Mouse (Mus musculus) limb, embryonic 14.5 days (tissue): ENCODE measurements at regions not wholly inside any gene's neighbourhood (a gene's known extent, or its start where the extent isn't known, plus 50 kb on each side); places are given as distances from the start of the nearest gene placed in this dataset.

Experiments
- ATAC-seq: fragments of 200-750 bp; cut with Nextera tagmentation; 2 replicates; pipeline ENCODE4 v1.8.0; 2017; ENCODE audit warnings: low read depth, moderate number of reproducible peaks, moderate TSS enrichment; ENCODE audit not compliant: low FRiP score
- DNase-seq: peaks from one replicate; pipeline ENCODE4 v3.0.0-alpha.2; 2015; ENCODE audit warnings: low spot score
- H3K27ac ChIP-seq: fragments of 300-500 bp; sonication (generic); replicated peaks from 2 replicates; pipeline ENCODE4 v1.5.1; 2014; ENCODE audit warnings: low read depth, mild to moderate bottlenecking, low read length, moderate library complexity, mixed read lengths
- H3K27me3 ChIP-seq: fragments of 300-500 bp; sonication (generic); 2 replicates; pipeline ENCODE4 v1.6.1; 2014; ENCODE audit warnings: low read length, mixed read lengths; ENCODE audit not compliant: control insufficient read depth, insufficient read depth
- H3K36me3 ChIP-seq: fragments of 300-500 bp; sonication (generic); 2 replicates; pipeline ENCODE4 v1.6.1; 2014; ENCODE audit warnings: mild to moderate bottlenecking, low read length, moderate library complexity, mixed read lengths; ENCODE audit not compliant: control insufficient read depth, insufficient read depth
- H3K4me1 ChIP-seq: fragments of 300-500 bp; sonication (generic); 2 replicates; pipeline ENCODE4 v1.6.1; 2014; ENCODE audit warnings: antibody characterized with exemption, low read length, mixed read lengths; ENCODE audit not compliant: control insufficient read depth, insufficient read depth
- H3K4me2 ChIP-seq: fragments of 300-500 bp; sonication (generic); replicated peaks from 2 replicates; pipeline ENCODE4 v1.6.1; 2014; ENCODE audit warnings: low read depth, mild to moderate bottlenecking, low read length, moderate library complexity; ENCODE audit not compliant: severe bottlenecking
- H3K4me3 ChIP-seq: fragments of 300-500 bp; sonication (generic); replicated peaks from 2 replicates; pipeline ENCODE4 v1.5.1; 2014; ENCODE audit warnings: low read length
- H3K9ac ChIP-seq: fragments of 300-500 bp; sonication (generic); 2 replicates; pipeline ENCODE4 v1.6.1; 2014; ENCODE audit warnings: mild to moderate bottlenecking, low read depth, low read length, moderate library complexity; ENCODE audit not compliant: severe bottlenecking
- H3K9me3 ChIP-seq: fragments of 300-500 bp; sonication (generic); 2 replicates; pipeline ENCODE4 v1.6.1; 2016; ENCODE audit warnings: low read length; ENCODE audit not compliant: control insufficient read depth
- POLR2A ChIP-seq: fragments of 200-500 bp; IDR thresholded peaks from 2 replicates; pipeline ENCODE4 v1.8.0; 2012; ENCODE audit warnings: inconsistent platforms, mild to moderate bottlenecking, moderate library complexity, borderline replicate concordance; ENCODE audit not compliant: insufficient read depth, insufficient read length; ENCODE audit errors: extremely low read depth
- WGBS: fragments of 180-500 bp; shearing (Covaris S2); extraction: QIAGEN DNeasy Blood & Tissue Kit; methylation state at CpG from one replicate; pipeline ENCODE4 v1.1.7; 2014; 5-methylcytosine and 5-hydroxymethylcytosine counted together

DNA sequence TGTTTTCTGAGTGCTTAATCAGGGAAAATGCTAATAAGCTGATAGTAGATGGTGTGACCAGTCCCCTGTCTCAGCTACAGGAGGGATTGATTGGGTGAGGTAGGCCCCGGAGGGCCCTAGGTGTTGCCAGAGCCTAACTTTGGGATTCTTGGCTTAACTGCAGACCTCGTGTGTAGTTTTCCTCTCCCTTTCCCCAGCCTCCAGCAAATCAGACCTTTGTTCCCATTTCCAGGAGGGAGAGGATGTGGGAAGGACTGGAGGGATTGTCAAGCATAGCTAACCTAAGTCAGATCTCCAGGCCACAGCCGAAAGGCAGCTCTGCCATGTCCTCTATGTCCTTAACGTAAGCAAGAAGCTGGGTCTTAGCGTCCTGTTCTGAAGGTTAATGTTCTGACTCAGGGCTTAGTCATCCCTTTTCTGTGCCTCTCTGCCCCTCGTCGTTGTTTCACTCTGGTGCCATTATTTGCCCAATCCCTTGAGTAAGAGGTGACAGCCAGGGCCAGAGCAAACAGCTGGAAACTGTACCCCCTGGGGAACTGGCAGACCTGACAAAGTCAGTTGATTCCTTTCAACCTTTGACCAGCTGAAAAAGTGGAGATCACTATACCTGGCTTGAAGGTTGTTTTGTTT is 83.2 kb upstream of the Sipa1l1 start:
- DNase-seq (no peak), ATAC-seq (no peak)
- H3K4me3 ChIP-seq: no peak overlapping the region
- H3K9me3 ChIP-seq: no peaks in the 10 kb centered on the region
- H3K27ac ChIP-seq: no peak overlapping the region
- H3K36me3 ChIP-seq: no peaks in the 10 kb centered on the region
- H3K4me2 ChIP-seq: no peak overlapping the region
- no peak overlapping the region for H3K9ac ChIP-seq
- WGBS: 52% methylated on average over 7 of the region's 7 CpGs
- no peaks in the 10 kb centered on the region for H3K4me1 ChIP-seq
- no peak for TF ChIP-seq POLR2A
- no peaks in the 10 kb centered on the region for H3K27me3 ChIP-seq

DNA sequence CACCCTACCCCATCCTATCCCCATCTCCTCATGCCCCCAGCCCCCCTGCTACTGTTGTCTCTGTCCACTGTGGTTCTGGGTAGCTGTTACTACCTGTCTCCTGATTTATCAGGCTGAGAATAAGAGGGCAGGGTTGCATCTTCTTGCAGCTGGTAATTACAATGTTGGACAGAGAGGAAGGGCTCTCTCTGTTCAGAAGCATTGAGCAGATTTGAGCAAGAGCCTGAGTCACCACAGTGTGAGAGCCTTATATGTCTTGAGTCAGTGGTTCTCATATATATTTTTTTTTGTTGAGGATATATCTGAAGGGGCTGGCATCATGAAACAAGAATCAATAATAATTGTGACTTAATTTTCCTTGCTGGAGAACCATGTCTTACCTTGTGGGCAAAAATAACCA is 82.7 kb upstream of the Sipa1l1 start:
- no peak overlapping the region for H3K27ac ChIP-seq
- H3K4me1 ChIP-seq: no peaks in the 10 kb centered on the region
- H3K4me2 ChIP-seq: no peak overlapping the region
- H3K9me3 ChIP-seq: no peaks in the 10 kb centered on the region
- DNase-seq (no peak), ATAC-seq (no peak)
- H3K9ac ChIP-seq: no peak overlapping the region
- H3K4me3 ChIP-seq: no peak overlapping the region
- no peaks in the 10 kb centered on the region for H3K27me3 ChIP-seq
- no peak for TF ChIP-seq POLR2A
- H3K36me3 ChIP-seq: no peaks in the 10 kb centered on the region

DNA sequence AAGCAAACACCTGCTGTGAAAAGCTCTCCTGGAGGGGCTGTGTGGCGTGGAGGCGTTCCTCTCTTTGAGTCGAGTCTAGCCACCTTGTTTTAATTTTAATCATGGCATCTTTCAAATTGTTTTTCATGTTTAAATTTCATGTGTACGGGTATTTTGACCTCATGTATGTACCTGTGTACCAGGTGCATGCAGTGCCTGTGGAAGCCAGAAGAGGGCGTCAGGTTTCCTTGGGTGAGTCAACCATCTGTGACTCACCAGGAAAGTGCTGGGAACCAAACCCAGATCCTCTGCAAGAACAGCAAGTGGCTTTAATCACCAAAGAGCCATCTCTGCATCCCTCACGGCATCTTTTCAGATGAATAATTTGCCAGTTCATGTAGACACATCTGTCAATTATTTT is 79.8 kb upstream of the Sipa1l1 start:
- no peak overlapping the region for H3K9ac ChIP-seq
- H3K36me3 ChIP-seq: no peaks in the 10 kb centered on the region
- H3K4me3 ChIP-seq: no peak overlapping the region
- peaks cover 6% of the 10 kb centered on the region; the same call in 1 of the 2 replicates for H3K4me1 ChIP-seq
- DNase-seq (no peak), ATAC-seq (no peak)
- TF ChIP-seq POLR2A: no peak
- no peak overlapping the region for H3K27ac ChIP-seq
- H3K27me3 ChIP-seq: no peaks in the 10 kb centered on the region
- no peaks in the 10 kb centered on the region for H3K9me3 ChIP-seq
- H3K4me2 ChIP-seq: no peak overlapping the region
- WGBS: 81% methylated on average over 6 of the region's 6 CpGs

DNA sequence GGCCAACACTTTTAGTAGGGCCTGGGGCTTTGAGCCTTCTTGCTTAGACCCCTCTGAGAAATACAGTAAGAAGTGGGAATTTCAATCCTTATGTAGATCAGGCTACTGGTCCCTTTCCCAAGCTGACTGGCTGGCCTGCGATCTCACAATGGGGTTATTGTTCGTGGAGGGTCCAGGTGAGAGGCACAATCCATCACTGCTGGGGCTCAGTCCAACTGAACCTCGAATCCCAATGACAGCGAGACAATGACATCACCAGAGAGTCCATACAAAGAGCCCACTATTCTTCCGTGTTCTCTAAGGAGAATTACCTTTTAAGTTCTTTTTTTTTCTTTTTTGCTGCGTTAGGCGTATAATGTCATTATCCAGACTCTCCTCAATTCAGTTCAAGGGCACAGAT is 75.8 kb upstream of the Sipa1l1 start:
- TF ChIP-seq POLR2A: no peak
- Histone ChIP-seq H3K4me3 (no peak overlapping the region), H3K27ac (no peak overlapping the region), H3K4me1 (peaks cover 12% of the 10 kb centered on the region; the same call in 1 of the 2 replicates), H3K9me3 (no peaks in the 10 kb centered on the region), H3K36me3 (no peaks in the 10 kb centered on the region), H3K27me3 (no peaks in the 10 kb centered on the region), H3K4me2 (no peak overlapping the region), H3K9ac (no peak overlapping the region)
- WGBS: 54% methylated on average over 7 of the region's 7 CpGs
- DNase-seq (no peak), ATAC-seq (no peak)

DNA sequence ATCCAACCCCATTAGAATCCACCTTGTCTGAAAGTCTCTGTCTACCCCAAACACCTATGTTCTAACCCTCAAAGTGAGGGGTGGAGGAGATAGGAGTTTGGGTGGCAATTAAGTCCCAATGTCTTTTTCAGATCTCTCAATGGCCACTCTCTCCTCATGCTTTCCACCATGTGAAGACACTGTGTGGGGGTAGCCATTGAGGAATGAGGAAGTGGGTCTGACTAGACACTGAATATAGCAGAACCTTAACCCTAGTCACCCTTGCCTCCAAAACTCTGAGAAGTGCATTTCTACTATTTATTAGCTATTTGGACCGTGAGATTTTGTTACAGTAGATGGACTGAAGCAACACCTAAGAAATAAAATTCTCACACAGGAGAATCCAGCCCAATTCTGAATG is 73.7 kb upstream of the Sipa1l1 start:
- Histone ChIP-seq H3K36me3 (no peaks in the 10 kb centered on the region), H3K27me3 (no peaks in the 10 kb centered on the region), H3K4me3 (no peak overlapping the region), H3K4me2 (no peak overlapping the region), H3K27ac (no peak overlapping the region), H3K9me3 (no peaks in the 10 kb centered on the region), H3K9ac (no peak overlapping the region), H3K4me1 (peaks cover 12% of the 10 kb centered on the region; the same call in 1 of the 2 replicates)
- DNase-seq (no peak), ATAC-seq (no peak)
- WGBS: 81% methylated on average over 1 of the region's 1 CpGs
- TF ChIP-seq POLR2A: no peak
